Mouse (Mus musculus) splenic B cell, adult 2 months (primary cell): ENCODE data around the gene Dxo.
"Not testable (repeated sequence)": the region's sequence is repeated elsewhere in the genome, so short reads cannot be mapped to it uniquely, and the experiment has no call there.

Experiments used
- DNase-seq: peaks from one replicate; pipeline ENCODE4 v3.0.0-alpha.2; 2011; ENCODE audit warnings: low read depth, low spot score
- H3K27me3 ChIP-seq: 2 replicates; pipeline ENCODE4 v1.6.1; 2012; ENCODE audit warnings: mild to moderate bottlenecking, low read length, moderate library complexity, mixed read lengths; ENCODE audit not compliant: control insufficient read depth, poor library complexity, insufficient read depth, severe bottlenecking
- H3K36me3 ChIP-seq: 2 replicates; pipeline ENCODE4 v1.6.1; 2012; ENCODE audit warnings: mild to moderate bottlenecking, low read length, moderate library complexity, mixed read lengths; ENCODE audit not compliant: control insufficient read depth, poor library complexity, insufficient read depth, severe bottlenecking

Gene Dxo

DNA sequence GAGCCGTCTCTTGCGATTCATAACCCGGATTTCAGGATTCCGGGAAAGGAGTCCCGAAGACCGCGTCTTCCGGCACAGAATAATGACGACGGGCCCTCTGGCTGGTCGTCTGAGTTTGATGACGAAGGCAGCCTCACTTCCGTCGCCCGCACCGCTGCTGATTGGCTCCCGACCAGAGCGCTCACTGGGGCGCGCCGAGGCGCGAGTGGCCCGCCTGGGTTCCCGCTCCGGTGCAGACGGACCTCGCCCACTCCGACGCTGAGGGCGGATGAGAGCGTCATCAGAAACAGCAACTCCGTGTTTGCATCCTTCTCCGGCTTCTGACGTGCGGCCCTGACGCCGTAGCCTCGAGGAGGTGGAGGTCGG, at the start of gene Dxo, which contains the start of gene Stk19:
Dxo (plus strand) TSS at position 164 of the 366 bp plus-strand sequence.
Stk19 (minus strand) TSS at position 90 of the 366 bp plus-strand sequence.
- Histone ChIP-seq H3K36me3 (peaks cover 4% of the 10 kb centered on the region), H3K27me3 (no peaks in the 10 kb centered on the region)
- DNase-seq = peak; percentile 97

GRCm38 (mm10) chr17:34795016-34795415, 41.8 kb upstream of the Dxo start:
- Histone ChIP-seq H3K36me3 (no peaks in the 10 kb centered on the region), H3K27me3 (no peaks in the 10 kb centered on the region)
- DNase-seq = no peak

- peak; percentile 39 for DNase-seq
- Histone ChIP-seq H3K27me3 (no peaks in the 10 kb centered on the region), H3K36me3 (no peaks in the 10 kb centered on the region)
These were observed 41.2 kb upstream of the Dxo start for GRCm38 (mm10) chr17:34795633-34796032.

DNA sequence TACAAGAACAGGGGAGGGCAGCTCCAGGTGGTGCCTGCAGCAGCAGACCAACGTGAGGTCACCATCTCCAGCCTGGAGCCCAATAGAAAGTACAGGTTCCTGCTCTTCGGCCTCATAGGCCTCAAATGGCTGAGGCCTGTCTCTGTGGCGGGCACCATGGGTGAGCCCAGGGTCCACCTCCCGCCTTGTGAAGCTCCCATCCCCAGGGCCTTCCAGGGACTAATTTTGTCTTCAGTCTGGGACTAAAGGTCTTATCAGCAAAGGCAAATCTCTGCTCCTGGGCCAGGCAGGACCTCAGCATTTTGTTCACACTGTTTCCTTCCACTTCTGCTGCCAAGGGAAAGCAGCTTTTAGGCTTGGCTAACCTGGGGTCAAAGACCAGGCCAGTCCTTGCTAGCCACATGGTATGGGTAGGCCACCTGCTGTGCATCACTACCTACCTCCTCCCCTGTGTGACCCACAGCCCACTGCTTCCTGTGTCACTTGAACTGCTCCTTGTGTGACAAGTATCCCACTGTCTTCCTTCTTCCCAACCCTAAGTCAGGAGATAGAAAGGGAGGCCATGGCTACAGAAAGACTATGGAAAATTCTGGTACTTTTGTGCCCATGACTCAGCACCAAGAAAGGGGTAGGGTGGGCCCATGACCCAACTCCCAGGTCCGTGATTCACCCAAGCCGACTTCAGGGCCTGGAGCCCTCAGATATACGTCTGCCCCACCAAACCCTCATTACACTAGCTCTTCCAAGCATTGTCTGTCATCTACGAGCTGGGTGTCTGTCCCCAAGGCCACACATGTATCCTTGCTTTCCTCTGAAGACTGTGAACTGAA, 40.3 kb upstream of the Dxo start:
- DNase-seq = no peak
- H3K36me3 ChIP-seq = no peaks in the 10 kb centered on the region
- H3K27me3 ChIP-seq = no peaks in the 10 kb centered on the region

DNA sequence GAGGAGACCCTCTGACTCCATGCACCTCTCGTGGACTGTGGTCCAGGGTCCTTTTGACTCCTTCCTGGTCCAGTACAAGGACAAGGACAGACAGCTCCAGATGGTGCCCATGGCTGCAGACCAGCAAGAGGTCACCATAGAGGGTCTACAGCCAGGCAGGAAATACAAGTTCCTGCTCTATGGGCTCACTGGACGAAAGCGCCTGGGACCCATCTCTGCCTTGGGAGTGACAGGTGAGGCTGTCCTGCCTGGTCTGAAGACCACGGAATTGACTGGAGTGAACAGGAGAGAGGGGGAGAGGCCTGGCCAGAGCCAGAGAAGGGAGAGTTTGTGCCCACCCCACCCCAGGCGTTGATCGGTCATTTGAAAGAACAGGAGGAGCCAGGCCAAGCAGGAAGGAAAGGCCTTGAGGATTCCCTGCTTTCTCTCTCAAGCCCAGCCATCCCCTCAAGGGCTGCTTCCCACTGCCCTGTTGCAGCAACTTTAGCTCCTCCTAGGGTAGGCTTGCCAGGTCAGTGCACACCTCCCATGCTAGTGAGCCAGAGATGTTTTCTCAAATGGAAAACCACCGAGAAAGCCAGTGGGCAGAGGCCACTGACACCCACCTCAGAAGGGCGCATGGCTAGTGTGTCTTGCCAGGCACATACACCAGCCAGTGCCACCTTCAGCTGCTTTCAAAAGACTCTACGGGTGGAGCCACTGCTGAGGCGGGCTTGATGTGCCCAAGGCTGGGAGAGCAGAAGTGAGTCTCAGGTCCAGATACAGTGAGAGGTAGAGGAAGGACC, 39.4 kb upstream of the Dxo start:
- not testable (repeated sequence) for H3K36me3 ChIP-seq, H3K27me3 ChIP-seq, DNase-seq

DNA sequence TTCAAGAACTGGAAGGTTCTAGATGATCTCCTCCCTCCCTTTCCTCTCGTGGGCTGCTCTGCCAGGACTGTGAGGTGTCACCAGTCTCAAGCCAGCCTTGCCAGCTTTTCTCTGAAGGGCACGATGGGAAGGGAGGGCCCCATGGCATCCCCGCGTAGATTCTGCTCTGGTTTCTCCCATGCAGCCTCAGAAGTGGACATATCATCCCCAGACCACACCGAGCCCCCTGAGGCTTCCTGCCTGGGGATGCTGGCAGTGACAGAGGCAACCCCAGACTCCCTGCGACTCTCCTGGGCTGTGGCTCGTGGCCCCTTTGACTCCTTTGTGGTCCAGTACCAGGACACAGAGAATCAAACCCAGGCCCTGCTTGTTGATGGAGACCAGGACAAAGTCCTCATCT, 38.7 kb upstream of the Dxo start:
- not testable (repeated sequence) for DNase-seq, H3K36me3 ChIP-seq, H3K27me3 ChIP-seq

- H3K36me3 ChIP-seq = no peaks in the 10 kb centered on the region
- H3K27me3 ChIP-seq = no peaks in the 10 kb centered on the region
- no peak for DNase-seq
These were observed 37.8 kb upstream of the Dxo start for GRCm38 (mm10) chr17:34798866-34799530.

DNA sequence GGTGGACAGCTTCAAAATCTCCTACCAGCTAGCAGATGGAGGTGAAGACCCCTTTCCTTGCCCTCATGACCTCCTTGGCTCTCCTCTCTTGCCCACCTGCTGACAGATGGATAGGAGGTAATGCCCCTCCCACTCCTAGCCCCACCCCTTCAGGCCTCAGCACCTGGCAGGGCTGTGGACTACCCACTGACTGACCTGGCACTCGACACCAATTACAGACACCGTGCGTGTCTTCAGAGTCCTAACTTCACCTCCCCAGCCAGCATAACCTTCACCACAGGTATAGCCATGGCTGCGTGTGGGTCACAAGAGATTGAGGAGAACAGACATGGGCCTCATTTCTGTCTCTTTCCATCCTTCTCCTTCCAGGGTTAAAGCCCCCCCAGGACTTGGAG, 37.3 kb upstream of the Dxo start:
- H3K36me3 ChIP-seq = no peaks in the 10 kb centered on the region
- no peaks in the 10 kb centered on the region for H3K27me3 ChIP-seq
- DNase-seq = no peak

DNA sequence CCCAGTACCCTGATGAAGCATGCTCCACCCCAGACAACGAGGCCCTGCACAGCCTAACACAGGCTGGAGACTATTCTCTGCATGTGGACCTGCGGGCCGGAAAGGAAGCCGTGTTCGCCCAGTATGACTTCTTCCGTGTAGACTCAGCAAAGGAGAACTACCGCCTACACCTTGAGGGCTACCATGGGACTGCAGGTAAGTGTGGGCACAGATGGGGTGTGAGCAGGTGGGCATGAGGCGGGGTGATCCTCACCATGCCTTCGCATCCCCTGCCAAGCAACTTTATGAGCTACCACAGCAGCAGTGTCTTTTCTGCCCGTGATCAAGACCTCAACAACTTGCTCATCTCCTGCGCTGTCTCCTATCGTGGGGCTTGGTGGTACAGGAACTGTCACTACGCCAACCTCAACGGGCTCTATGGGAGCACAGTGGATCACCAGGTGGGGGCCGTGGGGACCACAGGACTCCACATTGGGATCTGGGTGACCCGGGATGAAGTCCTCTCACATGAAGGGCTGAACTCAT, 36.0 kb upstream of the Dxo start:
- not testable (repeated sequence) for DNase-seq, H3K27me3 ChIP-seq, H3K36me3 ChIP-seq

- not testable (repeated sequence) for H3K27me3 ChIP-seq, H3K36me3 ChIP-seq
These were observed 34.1 kb upstream of the Dxo start for GRCm38 (mm10) chr17:34802756-34803155.

DNA sequence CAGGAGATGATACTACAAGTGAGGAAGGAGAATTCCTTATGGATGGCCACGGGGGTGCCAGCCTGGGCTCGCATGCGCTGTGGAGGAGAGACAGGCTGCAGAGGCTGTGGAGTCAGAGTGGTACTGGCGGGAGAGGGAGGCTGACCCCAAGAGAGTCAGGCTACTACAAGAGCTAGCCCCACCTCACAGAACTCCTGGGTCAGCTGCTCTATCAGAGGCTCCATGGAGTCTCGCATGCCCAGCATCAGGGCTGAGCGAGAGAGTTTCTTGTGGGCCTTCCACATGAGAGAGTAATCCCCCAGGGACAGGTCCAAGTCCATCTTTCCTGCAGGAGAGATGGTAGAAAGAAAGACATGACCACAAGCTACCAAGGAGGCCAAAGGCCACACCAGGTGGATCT, 33.5 kb upstream of the Dxo start:
- not testable (repeated sequence) for DNase-seq, H3K36me3 ChIP-seq, H3K27me3 ChIP-seq

More at GRCm38 (mm10) chr17:34802756-34803155, 34.1 kb upstream of the Dxo start:
- DNase-seq = not testable (repeated sequence)

DNA sequence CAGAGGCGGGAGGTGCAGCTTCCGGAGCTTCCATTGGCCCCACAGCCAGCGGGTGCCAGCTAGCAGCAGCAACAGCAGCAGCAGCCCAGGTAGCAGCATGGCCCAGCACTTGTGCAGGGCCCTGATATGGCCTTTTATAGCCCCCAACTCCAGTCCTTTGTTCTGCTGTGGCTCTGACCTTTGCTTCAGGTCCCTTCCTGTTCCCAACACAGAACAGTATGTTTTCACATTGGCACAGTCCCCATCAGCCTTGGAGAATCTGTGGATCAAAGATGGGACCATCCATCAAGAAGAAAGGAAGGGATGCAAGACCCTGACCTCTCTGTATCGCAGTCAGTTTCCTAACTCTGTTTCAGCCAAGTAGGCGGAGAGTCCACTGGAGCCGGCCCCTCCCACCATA, 32.5 kb upstream of the Dxo start, which contains the start of gene Cyp21a1:
Cyp21a1 (minus strand) TSS at position 261 of the 400 bp plus-strand sequence.
- DNase-seq, H3K27me3 ChIP-seq, H3K36me3 ChIP-seq: not testable (repeated sequence)

DNA sequence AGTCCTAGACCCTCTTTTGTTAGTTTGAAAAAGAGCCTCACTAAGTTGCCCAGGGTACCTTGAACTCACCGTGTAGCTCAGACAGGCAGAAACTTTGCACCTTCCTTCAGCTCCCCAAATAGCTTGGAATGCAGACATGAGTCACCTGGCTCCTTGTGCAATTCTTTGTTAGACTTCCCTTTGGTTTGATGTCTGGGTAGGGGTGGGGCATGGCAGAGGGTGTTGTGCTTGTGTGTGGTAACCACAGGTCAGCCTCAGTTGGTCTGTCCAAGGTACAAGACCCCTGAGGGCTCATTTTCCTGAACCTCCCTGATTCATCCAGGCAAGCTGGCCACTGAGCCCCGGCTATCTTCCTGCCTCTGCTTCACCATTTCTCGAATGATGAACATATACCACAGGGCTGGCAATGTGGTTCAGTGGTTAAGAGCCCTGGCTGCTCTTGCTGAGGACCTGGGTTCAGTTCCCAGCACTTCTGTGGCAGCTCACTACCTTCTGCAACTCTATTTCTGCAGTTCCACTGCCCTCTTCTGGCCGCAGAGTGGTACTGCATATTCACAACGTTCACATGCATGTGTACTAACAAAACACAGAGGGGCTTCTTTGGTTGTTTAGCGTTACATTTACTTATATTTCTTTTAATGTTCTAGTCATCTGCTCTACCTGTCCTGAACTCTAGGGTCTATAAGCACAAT, 31.8 kb upstream of the Dxo start:
- peak; percentile 29 for DNase-seq
- Histone ChIP-seq H3K27me3 (no peaks in the 10 kb centered on the region), H3K36me3 (no peaks in the 10 kb centered on the region)

- Histone ChIP-seq H3K36me3 (no peaks in the 10 kb centered on the region), H3K27me3 (no peaks in the 10 kb centered on the region)
- no peak for DNase-seq
These were observed 29.6 kb upstream of the Dxo start for GRCm38 (mm10) chr17:34807176-34807575.
